In genomic region chr15:85600696-85601094, GRCm38 (mm10) we compare ENCODE assay signal across 8 mouse cellular contexts. TPM values are rescaled to one million over a fixed set of nuclear protein-coding genes. Genes with fewer than 3 reads are reported as not detected.
DNase-seq lines count a peak whose midpoint lies in the region; ATAC-seq and TF ChIP-seq lines count a peak whose summit lies in the region.
"Had no signal": no experiment of that assay in that cellular context is flagged by ENCODE, and none has a peak within 500 bp of the region (broad histone marks: within the 10 kb centered on the region; RNA-seq: fewer than 3 reads in every experiment).

No protein-coding gene starts in this region.

- 65% methylated on average over 7 of the region's 7 CpGs for WGBS in embryonic facial prominence, embryonic 12.5 days
- WGBS in heart, embryonic 15.5 days, result 46% methylated on average over 7 of the region's 7 CpGs

- H3K36me3 ChIP-seq in embryonic facial prominence, embryonic 12.5 days, result no peaks in the 10 kb centered on the region
- no peaks in the 10 kb centered on the region for H3K36me3 ChIP-seq in heart, embryonic 15.5 days
- no peaks in the 10 kb centered on the region for H3K36me3 ChIP-seq in myocyte (ENCODE audit: control insufficient read depth, insufficient read depth)
- H3K36me3 ChIP-seq: limb, embryonic 12.5 days had no signal

- H3K27ac ChIP-seq in embryonic facial prominence, embryonic 12.5 days, result 0 out of 2 replicates have a peak overlapping the region, but pooled peaks have one; percentile 23
- H3K27ac ChIP-seq in heart, embryonic 15.5 days, result no peak overlapping the region
- no peak overlapping the region for H3K27ac ChIP-seq in left cerebral cortex, adult 2 months
- H3K27ac ChIP-seq: limb, embryonic 12.5 days had no signal

- H3ac ChIP-seq in myocyte (ENCODE audit: control insufficient read depth, insufficient read length), result no peak overlapping the region

- DNase-seq in kidney, adult 9 months, result peak; percentile 52
- no peak for DNase-seq in kidney, adult 8-10 months
- DNase-seq in left cerebral cortex, adult 2 months (ENCODE audit: extremely low spot score in 1 of 2, low spot score in 2 of 2), result no peak
- no peak for DNase-seq in adipocyte (ENCODE audit: low spot score)

- no peak overlapping the region for H3K4me3 ChIP-seq in embryonic facial prominence, embryonic 12.5 days
- no peak overlapping the region for H3K4me3 ChIP-seq in heart, embryonic 15.5 days
- peak overlapping the region; percentile 6 for H3K4me3 ChIP-seq in myocyte
- H3K4me3 ChIP-seq in left cerebral cortex, adult 2 months, result no peak overlapping the region
- H3K4me3 ChIP-seq: limb, embryonic 12.5 days had no signal

- intact Hi-C loops in left cerebral cortex, adult 2 months (cut with DNase I), result no loop called here

- no peak for TF ChIP-seq CTCF in left cerebral cortex, adult 2 months (IDR thresholded peaks at IDR 0.05)

- H3K9ac ChIP-seq in embryonic facial prominence, embryonic 12.5 days, result no peak overlapping the region
- no peak overlapping the region for H3K9ac ChIP-seq in heart, embryonic 15.5 days
- H3K9ac ChIP-seq: limb, embryonic 12.5 days had no signal

- no peak for ATAC-seq in embryonic facial prominence, embryonic 12.5 days (ENCODE audit: insufficient number of reproducible peaks, insufficient read depth, low FRiP score, low TSS enrichment)
- no peak for ATAC-seq in heart, embryonic 15.5 days (replicated peaks; ENCODE audit: insufficient number of reproducible peaks, insufficient read depth, low FRiP score, low read depth)

- H3K4me1 ChIP-seq in embryonic facial prominence, embryonic 12.5 days, result peaks cover 14% of the 10 kb centered on the region
- H3K4me1 ChIP-seq in heart, embryonic 15.5 days (replicated peaks), result peaks cover 20% of the 10 kb centered on the region

- no peaks in the 10 kb centered on the region for H3K79me2 ChIP-seq in myocyte (ENCODE audit: control insufficient read depth, insufficient read depth)

- peak; percentile 66 for TF ChIP-seq POLR2A in myocyte (IDR thresholded peaks at IDR 0.05; ENCODE audit: insufficient read length, low read depth)

- no peak overlapping the region; the same call in 1 of the 2 replicates for H3K4me2 ChIP-seq in embryonic facial prominence, embryonic 12.5 days (replicated peaks)
- peak overlapping the region; percentile 35; the same call in 1 of the 2 replicates for H3K4me2 ChIP-seq in heart, embryonic 15.5 days
- peak overlapping the region; percentile 66 for H3K4me2 ChIP-seq in myocyte (ENCODE audit: low read depth)
- H3K4me2 ChIP-seq: limb, embryonic 12.5 days had no signal

- H3K27me3 ChIP-seq in embryonic facial prominence, embryonic 12.5 days, result no peaks in the 10 kb centered on the region
- no peaks in the 10 kb centered on the region for H3K27me3 ChIP-seq in heart, embryonic 15.5 days
- H3K27me3 ChIP-seq in myocyte (ENCODE audit: control insufficient read depth, insufficient read depth, insufficient read length), result no peaks in the 10 kb centered on the region
- H3K27me3 ChIP-seq: limb, embryonic 12.5 days had no signal

- H3K9me3 ChIP-seq in embryonic facial prominence, embryonic 12.5 days, result no peaks in the 10 kb centered on the region
- H3K9me3 ChIP-seq in heart, embryonic 15.5 days (replicated peaks), result no peaks in the 10 kb centered on the region
- H3K9me3 ChIP-seq: limb, embryonic 12.5 days had no signal

TF ChIP-seq in myocyte, 11 proteins besides CTCF, POLR2A, EP300 and RAD21:
- TF ChIP-seq E2F4 (IDR thresholded peaks at IDR 0.05; ENCODE audit: insufficient read depth) (no peak), CEBPB (IDR thresholded peaks at IDR 0.05; ENCODE audit: insufficient read depth, poor library complexity, severe bottlenecking) (no peak), MYOD1 (IDR thresholded peaks at IDR 0.05; ENCODE audit: control insufficient read depth in 1 of 3, insufficient read length in 2 of 3, low read depth in 2 of 3) (no peak), TCF3 (IDR thresholded peaks at IDR 0.05; ENCODE audit: insufficient read length, low read depth) (no peak), SRF (IDR thresholded peaks at IDR 0.05; ENCODE audit: control insufficient read depth, insufficient read length, low read depth) (no peak), USF1 (IDR thresholded peaks at IDR 0.05; ENCODE audit: low read depth) (no peak), TCF12 (IDR thresholded peaks at IDR 0.05; ENCODE audit: insufficient read depth, poor library complexity, severe bottlenecking) (no peak), MYOG (IDR thresholded peaks at IDR 0.05; ENCODE audit: control insufficient read depth in 1 of 3, insufficient read depth in 1 of 3, insufficient read length in 2 of 3, low read depth in 2 of 3) (no peak), POLR2AphosphoS2 (IDR thresholded peaks at IDR 0.05; ENCODE audit: insufficient read length, low read depth) (no peak), REST (IDR thresholded peaks at IDR 0.05; ENCODE audit: insufficient read depth, insufficient read length) (no peak), MAX (IDR thresholded peaks at IDR 0.05; ENCODE audit: low read depth) (no peak)

RNA-seq across cellular contexts. Expression of gene Wnt7b, which starts 18.4 kb away (rescaled TPM):
- 31.5 and 34.3 TPM in 2 replicates for polyA plus RNA-seq in embryonic facial prominence, embryonic 12.5 days (2016; fragmentation: Nextera tagmentation; extraction: Ambion mirVana)
- 1.3 and 5.2 TPM in 2 replicates for polyA plus RNA-seq in heart, embryonic 15.5 days (2015; fragmentation: Nextera tagmentation; extraction: Ambion mirVana)
- polyA plus RNA-seq in myocyte (2012; fragmentation: generic; extraction: Trizol), result 7.9 TPM
- total RNA-seq in left cerebral cortex, adult 2 months (2021), result 10 to 100 TPM; 33.8 to 35.5 TPM
